Mouse (Mus musculus) CH12.LX (cell line): Measurements from ENCODE around the gene Efhd2.

Experiments used
- MAX ChIP-seq: IDR thresholded peaks from 2 replicates; pipeline ENCODE4 v1.6.1; 2011; ENCODE audit warnings: low read length, improper control_type of control experiment
- MEF2A ChIP-seq: IDR thresholded peaks from 2 replicates; pipeline ENCODE4 v1.6.1; 2014; ENCODE audit warnings: low read depth, mild to moderate bottlenecking, inconsistent platforms, low read length, improper control_type of control experiment, borderline replicate concordance
- POLR2A ChIP-seq: IDR thresholded peaks from 2 replicates; pipeline ENCODE4 v1.6.1; 2011; ENCODE audit warnings: low read depth, mild to moderate bottlenecking, improper control_type of control experiment, low read length

GRCm38 (mm10) chr4:141879074-141879473, 4.4 kb upstream of the Efhd2 start:
- TF ChIP-seq MEF2A: no peak
- no peak for TF ChIP-seq MAX
- TF ChIP-seq POLR2A: no peak
